Mouse (Mus musculus) thymus, postnatal 4 days (tissue): ENCODE measurements around the gene 4930519G04Rik.
A peak's percentile ranks its signal among the peaks of the same experiment; 100 is the strongest.
"Not testable (repeated sequence)": the region's sequence is repeated elsewhere in the genome, so short reads cannot be mapped to it uniquely, and the experiment has no call there.

ENCODE experiments used
- DNase-seq: peaks from one replicate; pipeline ENCODE4 v3.0.0; 2021

Gene 4930519G04Rik

DNA sequence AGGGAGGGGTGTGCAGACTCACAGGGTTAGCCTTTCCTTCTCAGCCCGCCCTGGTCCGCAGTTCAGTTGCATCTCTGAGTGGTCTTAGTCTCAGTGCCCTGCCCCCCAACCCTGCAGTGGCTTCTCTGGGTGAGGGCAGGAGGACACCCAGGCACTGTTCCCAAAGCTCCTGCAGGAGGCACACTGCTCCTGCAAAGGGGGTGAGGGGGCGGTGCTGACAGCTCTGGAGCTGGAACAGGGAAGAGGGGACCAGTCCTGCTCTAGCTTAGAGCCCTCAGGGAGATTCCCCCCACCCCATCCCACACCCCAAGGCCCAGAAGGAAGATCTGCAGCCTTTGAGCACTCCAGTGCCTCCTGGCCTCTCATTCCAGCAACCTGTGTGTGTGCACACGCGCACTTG is 10.8 kb upstream of the 4930519G04Rik start:
- no peak for DNase-seq

- DNase-seq, result not testable (repeated sequence)
Measured at GRCm38 (mm10) chr5:114844371-114844770, 9.1 kb upstream of the 4930519G04Rik start.

DNA sequence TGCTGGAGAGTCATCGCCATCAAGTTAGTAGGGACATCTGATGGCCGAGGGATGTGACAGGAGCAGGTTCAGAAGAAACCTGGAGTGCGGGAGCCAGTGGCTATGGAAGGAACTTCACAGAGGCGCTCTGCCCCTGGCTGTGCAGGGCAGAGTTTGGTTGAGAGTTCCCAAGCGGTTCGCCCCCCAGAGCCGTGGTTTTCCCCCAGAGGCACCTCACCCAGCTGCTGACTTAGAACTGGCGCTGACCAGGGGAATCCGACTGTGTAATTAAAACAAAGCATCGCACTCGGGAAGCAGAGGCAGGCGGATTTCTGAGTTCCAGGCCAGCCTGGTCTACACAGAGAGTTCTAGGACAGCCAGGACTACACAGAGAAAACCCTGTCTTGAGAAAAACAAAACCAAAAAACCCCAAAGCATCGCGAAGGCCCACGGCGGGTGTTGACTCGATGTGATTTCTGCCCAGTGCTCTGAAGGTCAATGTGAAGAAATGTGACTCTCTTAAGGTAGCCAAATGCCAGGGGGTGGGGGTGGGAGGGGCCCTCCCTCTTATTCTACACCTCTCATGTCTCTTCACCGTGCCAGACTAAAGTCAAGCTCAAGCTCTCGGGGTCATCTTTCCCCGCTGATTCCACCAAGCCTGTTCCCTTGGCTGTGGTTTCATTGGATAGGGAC is 1.8 kb upstream of the 4930519G04Rik start:
- no peak for DNase-seq

- no peak for DNase-seq
Measured at GRCm38 (mm10) chr5:114858582-114858981, 5.1 kb downstream of the 4930519G04Rik start, which contains the start of gene Gm9936. TSS of gene Gm9936 (minus strand) at chr5:114858682.

DNA sequence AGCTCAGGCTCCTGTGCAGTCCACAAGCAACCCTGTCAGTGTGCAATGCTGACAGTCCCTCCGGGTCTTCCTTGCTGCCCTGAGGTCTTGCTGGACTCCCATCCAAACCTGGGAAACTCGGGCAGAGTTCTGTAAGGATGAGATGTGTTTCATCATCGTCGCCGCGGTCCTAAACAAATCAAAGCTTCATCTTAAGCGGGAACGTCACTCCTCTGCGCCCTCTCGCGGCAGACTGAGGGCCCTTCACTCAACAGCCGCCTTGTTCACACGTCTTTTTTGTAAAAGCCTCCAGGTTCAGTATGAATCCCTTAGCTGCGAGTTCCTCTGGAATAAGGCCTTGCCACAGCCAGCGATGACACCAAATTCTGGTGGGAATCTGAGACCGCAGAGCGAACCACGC is 5.8 kb downstream of the 4930519G04Rik start:
- DNase-seq, result peak; percentile 83

GRCm38 (mm10) chr5:114861730-114862129 is 8.3 kb downstream of the 4930519G04Rik start:
- DNase-seq, result no peak

- no peak for DNase-seq
Measured at GRCm38 (mm10) chr5:114864813-114865212, 11.3 kb downstream of the 4930519G04Rik start.

GRCm38 (mm10) chr5:114865279-114865678 is 11.8 kb downstream of the 4930519G04Rik start:
- DNase-seq, result no peak

- DNase-seq, result peak; percentile 31
Measured at GRCm38 (mm10) chr5:114875858-114876257, 22.4 kb downstream of the 4930519G04Rik start.

- no peak for DNase-seq
Measured at GRCm38 (mm10) chr5:114876331-114876730, 22.9 kb downstream of the 4930519G04Rik start.

DNA sequence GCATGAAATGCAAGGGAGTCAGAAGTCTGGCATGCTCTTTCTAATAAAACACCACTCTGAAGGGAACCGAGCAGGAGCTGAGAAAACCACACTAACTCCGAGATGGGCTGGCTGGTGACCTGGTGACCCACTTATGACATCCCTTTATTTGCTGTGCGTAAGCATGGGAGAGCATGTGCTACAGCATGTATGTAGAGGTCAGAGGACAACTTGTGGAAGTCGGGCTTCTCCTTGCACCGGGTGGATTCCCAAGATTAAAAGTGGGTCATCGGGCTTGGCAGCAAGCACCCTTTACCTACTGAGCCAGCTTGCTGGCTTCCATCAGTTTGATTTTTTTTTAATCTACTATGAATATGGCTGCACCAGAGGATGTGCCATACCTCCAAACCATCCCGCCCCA is 24.0 kb downstream of the 4930519G04Rik start:
- no peak for DNase-seq

GRCm38 (mm10) chr5:114879399-114879798 is 25.9 kb downstream of the 4930519G04Rik start:
- DNase-seq, result no peak

GRCm38 (mm10) chr5:114882319-114882718 is 28.9 kb downstream of the 4930519G04Rik start:
- DNase-seq, result not testable (repeated sequence)

GRCm38 (mm10) chr5:114883022-114883421 is 29.6 kb downstream of the 4930519G04Rik start:
- no peak for DNase-seq

DNA sequence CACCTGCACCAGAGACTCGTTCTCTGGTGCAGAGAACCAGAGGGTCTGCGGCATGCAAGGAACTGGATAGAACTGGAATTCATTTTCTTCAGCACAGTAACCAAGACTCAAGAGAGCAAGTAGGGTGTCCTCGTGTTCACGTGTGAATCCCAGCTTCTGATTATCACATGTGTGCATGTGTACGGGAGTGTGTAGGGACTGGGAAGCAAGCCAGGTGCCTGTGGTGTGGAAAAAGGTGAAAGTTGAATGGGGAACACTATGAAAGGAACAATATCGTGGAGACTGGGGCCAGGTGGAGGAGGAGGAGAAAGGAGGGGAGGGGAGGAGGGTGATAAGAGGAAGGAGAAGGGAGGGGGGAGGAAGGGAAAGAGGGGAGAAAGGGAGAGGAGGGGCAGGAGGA is 33.3 kb downstream of the 4930519G04Rik start:
- no peak for DNase-seq

- no peak for DNase-seq
Measured at GRCm38 (mm10) chr5:114888995-114889394, 35.5 kb downstream of the 4930519G04Rik start.

- DNase-seq, result no peak
Measured at GRCm38 (mm10) chr5:114895542-114895941, 42.1 kb downstream of the 4930519G04Rik start.

GRCm38 (mm10) chr5:114896688-114897373 is 43.4 kb downstream of the 4930519G04Rik start, which contains the start of gene Oasl2:
TSS of gene Oasl2 (plus strand) at chr5:114896936.
- no peak for DNase-seq

DNA sequence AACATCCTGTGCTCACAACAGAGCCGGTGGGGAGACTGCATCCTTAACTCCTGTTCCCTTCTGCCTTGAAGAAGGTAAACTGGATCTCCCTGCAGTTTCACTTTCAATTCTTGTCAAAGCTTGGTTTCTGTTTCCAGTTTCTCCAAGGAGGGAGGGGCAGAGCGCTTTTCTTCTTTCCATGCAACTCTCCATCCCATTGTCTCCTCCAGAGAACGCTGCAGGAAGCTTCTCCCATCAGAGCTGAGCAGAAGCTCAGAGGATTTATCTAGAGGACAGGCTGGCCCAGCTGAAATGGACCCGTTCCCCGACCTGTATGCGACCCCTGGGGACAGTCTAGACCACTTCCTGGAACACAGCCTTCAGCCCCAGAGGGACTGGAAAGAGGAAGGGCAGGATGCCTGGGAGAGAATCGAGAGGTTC is 43.9 kb downstream of the 4930519G04Rik start:
- DNase-seq, result peak; percentile 22

DNA sequence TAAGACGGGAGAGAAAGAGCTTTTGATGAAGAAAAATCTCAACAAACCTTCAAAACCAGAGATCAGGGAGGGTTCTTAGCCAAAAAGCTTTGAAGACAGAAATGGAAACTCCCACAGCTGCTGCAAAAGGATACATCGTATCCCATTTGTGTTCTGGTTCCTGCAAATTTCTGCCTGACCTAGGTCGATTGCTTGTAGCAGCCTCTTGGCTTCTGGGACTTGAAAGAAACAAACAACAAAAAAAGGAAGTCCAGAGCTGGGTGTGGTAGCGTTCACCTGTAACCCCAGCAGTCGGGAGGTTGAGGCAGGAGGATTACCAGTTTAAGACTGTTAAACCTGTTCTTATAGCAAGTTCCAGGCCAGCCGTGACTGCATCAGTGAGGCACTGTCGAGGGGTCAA is 45.4 kb downstream of the 4930519G04Rik start:
- DNase-seq, result no peak

GRCm38 (mm10) chr5:114902413-114902812 is 48.9 kb downstream of the 4930519G04Rik start:
- DNase-seq, result peak; percentile 73

- DNase-seq, result no peak
Measured at GRCm38 (mm10) chr5:114908598-114909305, 55.3 kb downstream of the 4930519G04Rik start.

DNA sequence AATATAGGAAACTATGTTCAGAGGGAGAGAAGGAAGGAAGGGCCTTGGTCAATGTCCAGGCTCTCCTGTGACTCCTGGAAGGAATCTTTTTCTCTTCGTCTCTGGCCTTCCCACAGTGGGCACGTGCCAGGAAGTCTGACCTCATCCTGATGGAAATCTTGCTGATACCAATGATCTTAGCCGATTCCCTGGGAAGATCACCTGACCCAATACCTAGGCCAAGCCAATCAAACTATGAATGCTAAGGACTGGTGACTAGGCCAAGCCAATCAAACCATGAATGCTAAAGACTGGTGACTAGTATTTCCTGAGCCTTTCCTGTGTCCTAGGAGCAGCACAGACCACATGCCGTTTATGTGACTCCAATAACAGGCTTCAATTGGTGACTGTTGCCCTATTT is 60.2 kb downstream of the 4930519G04Rik start:
- no peak for DNase-seq

DNA sequence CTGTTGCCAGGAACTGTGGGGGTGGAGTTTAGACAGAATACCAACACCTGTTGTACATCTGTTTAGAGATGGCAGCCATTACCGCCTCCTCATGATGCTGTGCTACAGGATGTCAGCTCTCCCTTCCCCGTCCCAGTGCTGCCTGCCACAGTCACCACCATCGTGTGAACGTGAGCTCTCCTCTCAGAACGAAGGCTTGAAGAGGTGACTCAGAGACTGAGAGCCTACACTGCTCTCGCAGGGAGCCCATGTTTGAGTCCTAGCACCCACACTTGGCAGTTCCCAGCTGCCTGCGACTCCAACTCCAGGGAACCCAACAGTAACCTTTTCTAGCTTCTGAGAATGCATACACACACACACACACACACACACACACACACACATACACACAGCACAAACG is 61.4 kb downstream of the 4930519G04Rik start:
- DNase-seq, result peak; percentile 22
